Mouse (Mus musculus) midbrain, postnatal 0 days (tissue): ENCODE measurements at regions not wholly inside any gene's neighbourhood (a gene's known extent, or its start where the extent isn't known, plus 50 kb on each side); places are given as distances from the start of the nearest gene placed in this dataset.
"Not testable (repeated sequence)": the region's sequence is repeated elsewhere in the genome, so short reads cannot be mapped to it uniquely, and the experiment has no call there.

ENCODE experiments used
- ATAC-seq: fragments of 200-750 bp; cut with Nextera tagmentation; 2 replicates; pipeline ENCODE4 v1.8.0; 2017; ENCODE audit warnings: moderate number of reproducible peaks, mild to moderate bottlenecking, moderate TSS enrichment, moderate library complexity; ENCODE audit not compliant: low FRiP score
- DNase-seq: peaks from one replicate; pipeline ENCODE4 v3.0.0-alpha.2; 2015; ENCODE audit warnings: low spot score
- H3K27ac ChIP-seq: fragments of 300-500 bp; sonication (generic); 2 replicates; pipeline ENCODE4 v1.5.1; 2014; ENCODE audit warnings: low read depth, mild to moderate bottlenecking, low read length, mixed read lengths
- H3K27me3 ChIP-seq: fragments of 300-500 bp; sonication (generic); 2 replicates; pipeline ENCODE4 v1.6.1; 2014; ENCODE audit warnings: low read length, control low read depth, mixed read lengths; ENCODE audit not compliant: insufficient read depth
- H3K36me3 ChIP-seq: fragments of 300-500 bp; sonication (generic); 2 replicates; pipeline ENCODE4 v1.6.1; 2014; ENCODE audit warnings: low read length, control low read depth, mixed read lengths; ENCODE audit not compliant: insufficient read depth
- H3K4me1 ChIP-seq: fragments of 300-500 bp; sonication (generic); 2 replicates; pipeline ENCODE4 v1.6.1; 2014; ENCODE audit warnings: mild to moderate bottlenecking, control low read depth, antibody characterized with exemption, low read length, mixed read lengths; ENCODE audit not compliant: insufficient read depth
- H3K4me2 ChIP-seq: fragments of 300-500 bp; sonication (generic); 2 replicates; pipeline ENCODE4 v1.6.1; 2014; ENCODE audit warnings: low read depth, mild to moderate bottlenecking, low read length, mixed read lengths; ENCODE audit not compliant: poor library complexity, severe bottlenecking
- H3K4me3 ChIP-seq: fragments of 300-500 bp; sonication (generic); 2 replicates; pipeline ENCODE4 v1.5.1; 2014; ENCODE audit warnings: low read depth, mild to moderate bottlenecking, low read length, moderate library complexity
- H3K9ac ChIP-seq: fragments of 300-500 bp; sonication (generic); replicated peaks from 2 replicates; pipeline ENCODE4 v1.6.1; 2014; ENCODE audit warnings: mild to moderate bottlenecking, low read length, moderate library complexity, mixed read lengths; ENCODE audit not compliant: poor library complexity, severe bottlenecking
- H3K9me3 ChIP-seq: fragments of 300-500 bp; sonication (generic); 2 replicates; pipeline ENCODE4 v1.6.1; 2016; ENCODE audit warnings: low read length, control low read depth
- CTCF ChIP-seq: IDR thresholded peaks from 2 replicates; pipeline ENCODE4 v1.5.1; 2016; ENCODE audit warnings: antibody characterized with exemption, mild to moderate bottlenecking
- WGBS: fragments of 180-500 bp; shearing (Covaris S2); extraction: QIAGEN DNeasy Blood & Tissue Kit; methylation state at CpG from one replicate; pipeline ENCODE4 v1.1.7; 2014; 5-methylcytosine and 5-hydroxymethylcytosine counted together

GRCm38 (mm10) chr12:15416180-15416766 lies 400.4 kb downstream of the Trib2 start:
- Histone ChIP-seq H3K4me3 (no peak overlapping the region), H3K4me2 (no peak overlapping the region), H3K27ac (no peak overlapping the region), H3K4me1 (no peaks in the 10 kb centered on the region), H3K9me3 (no peaks in the 10 kb centered on the region), H3K36me3 (no peaks in the 10 kb centered on the region), H3K27me3 (no peaks in the 10 kb centered on the region), H3K9ac (no peak overlapping the region)
- ATAC-seq (no peak), DNase-seq (peak; percentile 82)
- TF ChIP-seq CTCF, result peak; percentile 80
- 11% methylated on average over 4 of the region's 4 CpGs for WGBS

- no peaks in the 10 kb centered on the region for H3K36me3 ChIP-seq
- H3K4me3 ChIP-seq, result no peak overlapping the region
- ATAC-seq (no peak), DNase-seq (peak; percentile 4)
- no peak overlapping the region for H3K4me2 ChIP-seq
- WGBS, result 29% methylated on average over 3 of the region's 3 CpGs
- no peak overlapping the region for H3K27ac ChIP-seq
- H3K9ac ChIP-seq, result no peak overlapping the region
- H3K9me3 ChIP-seq, result no peaks in the 10 kb centered on the region
- H3K27me3 ChIP-seq, result no peaks in the 10 kb centered on the region
- TF ChIP-seq CTCF, result no peak
- no peaks in the 10 kb centered on the region for H3K4me1 ChIP-seq
Measured at GRCm38 (mm10) chr12:15410419-15410818, 406.3 kb downstream of the Trib2 start.

GRCm38 (mm10) chr12:15407577-15407976 lies 409.1 kb downstream of the Trib2 start:
- 79% methylated on average over 3 of the region's 3 CpGs for WGBS
- ATAC-seq, H3K27ac ChIP-seq, H3K36me3 ChIP-seq, H3K4me1 ChIP-seq, H3K9ac ChIP-seq, H3K4me3 ChIP-seq, H3K27me3 ChIP-seq, H3K4me2 ChIP-seq, H3K9me3 ChIP-seq, DNase-seq: not testable (repeated sequence)

- Histone ChIP-seq H3K36me3 (no peaks in the 10 kb centered on the region), H3K4me2 (no peak overlapping the region), H3K9me3 (no peaks in the 10 kb centered on the region), H3K27ac (no peak overlapping the region), H3K9ac (no peak overlapping the region), H3K4me3 (no peak overlapping the region), H3K4me1 (no peaks in the 10 kb centered on the region), H3K27me3 (no peaks in the 10 kb centered on the region)
- no peak for ATAC-seq
- no peak for DNase-seq
- WGBS, result 75% methylated on average over 3 of the region's 3 CpGs
- no peak for TF ChIP-seq CTCF
Measured at GRCm38 (mm10) chr12:15392641-15393040, 424.1 kb downstream of the Trib2 start.

GRCm38 (mm10) chr12:15388574-15388973 lies 428.1 kb downstream of the Trib2 start:
- H3K9me3 ChIP-seq, result no peaks in the 10 kb centered on the region
- no peak overlapping the region for H3K9ac ChIP-seq
- no peaks in the 10 kb centered on the region for H3K27me3 ChIP-seq
- DNase-seq (no peak), ATAC-seq (no peak)
- 67% methylated on average over 1 of the region's 1 CpGs for WGBS
- H3K4me2 ChIP-seq, result no peak overlapping the region
- no peak overlapping the region for H3K27ac ChIP-seq
- no peaks in the 10 kb centered on the region for H3K36me3 ChIP-seq
- H3K4me1 ChIP-seq, result no peaks in the 10 kb centered on the region
- TF ChIP-seq CTCF, result no peak
- H3K4me3 ChIP-seq, result no peak overlapping the region

GRCm38 (mm10) chr12:15357808-15358207 lies 458.9 kb downstream of the Trib2 start:
- DNase-seq (no peak), ATAC-seq (no peak)
- Histone ChIP-seq H3K27ac (no peak overlapping the region), H3K4me3 (no peak overlapping the region), H3K4me2 (no peak overlapping the region), H3K4me1 (no peaks in the 10 kb centered on the region), H3K27me3 (no peaks in the 10 kb centered on the region), H3K9ac (no peak overlapping the region), H3K36me3 (no peaks in the 10 kb centered on the region), H3K9me3 (no peaks in the 10 kb centered on the region)
- TF ChIP-seq CTCF, result no peak
- WGBS, result 75% methylated on average over 1 of the region's 1 CpGs
